Mouse (Mus musculus) hindbrain, embryonic 14.5 days (tissue): ENCODE results near the gene Fabp6. TPM values are rescaled to one million over a fixed set of nuclear protein-coding genes. Genes with fewer than 3 reads are reported as not detected.
A peak's percentile ranks its signal among the peaks of the same experiment; 100 is the strongest.

Experiments used
- ATAC-seq: fragments of 200-750 bp; cut with Nextera tagmentation; 2 replicates; pipeline ENCODE4 v1.8.0; 2017; ENCODE audit warnings: moderate number of reproducible peaks, mild to moderate bottlenecking, moderate TSS enrichment, moderate library complexity; ENCODE audit not compliant: low FRiP score
- DNase-seq: peaks from one replicate; pipeline ENCODE4 v3.0.0-alpha.2; 2015; ENCODE audit warnings: low spot score
- H3K27ac ChIP-seq: fragments of 300-500 bp; sonication (generic); 2 replicates; pipeline ENCODE4 v1.5.1; 2014; ENCODE audit warnings: mild to moderate bottlenecking, moderate library complexity
- H3K27me3 ChIP-seq: fragments of 300-500 bp; sonication (generic); 2 replicates; pipeline ENCODE4 v1.6.1; 2014; ENCODE audit warnings: mild to moderate bottlenecking, low read length, mixed read lengths; ENCODE audit not compliant: control insufficient read depth, insufficient read depth
- H3K36me3 ChIP-seq: fragments of 300-500 bp; sonication (generic); replicated peaks from 2 replicates; pipeline ENCODE4 v1.6.1; 2014; ENCODE audit not compliant: control insufficient read depth, insufficient read depth
- H3K4me1 ChIP-seq: fragments of 300-500 bp; sonication (generic); replicated peaks from 2 replicates; pipeline ENCODE4 v1.6.1; 2014; ENCODE audit warnings: antibody characterized with exemption, low read length, mixed read lengths; ENCODE audit not compliant: control insufficient read depth, insufficient read depth
- H3K4me2 ChIP-seq: fragments of 300-500 bp; sonication (generic); replicated peaks from 2 replicates; pipeline ENCODE4 v1.6.1; 2014; ENCODE audit warnings: mild to moderate bottlenecking, moderate library complexity
- H3K4me3 ChIP-seq: fragments of 300-500 bp; sonication (generic); replicated peaks from 2 replicates; pipeline ENCODE4 v1.5.1; 2014; ENCODE audit warnings: mild to moderate bottlenecking, low read length
- H3K9ac ChIP-seq: fragments of 300-500 bp; sonication (generic); 2 replicates; pipeline ENCODE4 v1.6.1; 2014
- H3K9me3 ChIP-seq: fragments of 300-500 bp; sonication (generic); 2 replicates; pipeline ENCODE4 v1.6.1; 2016; ENCODE audit warnings: low read length; ENCODE audit not compliant: control insufficient read depth
- WGBS: fragments of 180-500 bp; shearing (Covaris S2); extraction: QIAGEN DNeasy Blood & Tissue Kit; methylation state at CpG from one replicate; pipeline ENCODE4 v1.1.7; 2014; 5-methylcytosine and 5-hydroxymethylcytosine counted together
- polyA plus RNA-seq: library from polyadenylated mRNA; unstranded; fragments of >200 nt; fragmentation: Nextera tagmentation; extraction: Ambion mirVana; gene quantifications from 2 replicates; pipeline ENCODE4 v1.2.1, GENCODE M21; 2014

The Fabp6 gene
- polyA plus RNA-seq, 1 experiment from 2014 or later, result not detected

DNA sequence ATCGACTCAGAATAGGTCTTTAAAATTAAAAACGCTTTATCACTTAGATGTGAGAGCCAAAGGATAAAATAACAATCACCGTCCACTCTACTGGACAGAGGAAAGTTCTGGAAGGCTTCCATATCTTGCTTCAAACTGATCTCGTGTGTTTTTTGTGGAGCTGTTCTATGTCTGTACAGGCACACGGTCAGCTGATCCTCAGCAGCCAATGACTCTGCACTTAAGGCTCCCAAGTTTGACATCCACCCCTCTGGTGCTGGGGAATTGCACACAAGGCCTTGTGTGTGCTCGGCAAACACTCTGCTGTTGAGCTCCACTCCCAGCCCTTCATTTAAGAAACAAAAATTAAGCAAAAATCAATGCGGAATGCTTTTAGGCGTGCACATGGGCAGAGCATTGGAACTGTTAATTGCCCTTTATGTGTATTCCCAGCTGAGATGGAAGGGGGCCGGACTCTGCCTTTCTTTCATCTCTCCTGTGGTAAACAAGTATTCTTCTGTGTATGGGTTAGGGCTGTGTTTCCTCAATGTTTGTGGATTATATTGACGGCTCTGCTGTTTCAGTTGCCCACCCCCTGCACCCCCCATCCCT is 37.6 kb downstream of the Fabp6 start:
- H3K9me3 ChIP-seq, result no peaks in the 10 kb centered on the region
- DNase-seq, result no peak
- ATAC-seq, result peak; percentile 47; the same call in 1 of the 2 replicates
- H3K36me3 ChIP-seq, result no peaks in the 10 kb centered on the region; the same call in 1 of the 2 replicates
- 0 out of 2 replicates have a peak overlapping the region, but pooled peaks have one; percentile 6 for H3K27ac ChIP-seq
- no peak overlapping the region for H3K9ac ChIP-seq
- 59% methylated on average over 10 of the region's 10 CpGs for WGBS
- H3K4me2 ChIP-seq, result no peak overlapping the region
- H3K4me1 ChIP-seq, result peaks cover 19% of the 10 kb centered on the region; the same call in 1 of the 2 replicates
- no peak overlapping the region for H3K4me3 ChIP-seq
- H3K27me3 ChIP-seq, result no peaks in the 10 kb centered on the region

DNA sequence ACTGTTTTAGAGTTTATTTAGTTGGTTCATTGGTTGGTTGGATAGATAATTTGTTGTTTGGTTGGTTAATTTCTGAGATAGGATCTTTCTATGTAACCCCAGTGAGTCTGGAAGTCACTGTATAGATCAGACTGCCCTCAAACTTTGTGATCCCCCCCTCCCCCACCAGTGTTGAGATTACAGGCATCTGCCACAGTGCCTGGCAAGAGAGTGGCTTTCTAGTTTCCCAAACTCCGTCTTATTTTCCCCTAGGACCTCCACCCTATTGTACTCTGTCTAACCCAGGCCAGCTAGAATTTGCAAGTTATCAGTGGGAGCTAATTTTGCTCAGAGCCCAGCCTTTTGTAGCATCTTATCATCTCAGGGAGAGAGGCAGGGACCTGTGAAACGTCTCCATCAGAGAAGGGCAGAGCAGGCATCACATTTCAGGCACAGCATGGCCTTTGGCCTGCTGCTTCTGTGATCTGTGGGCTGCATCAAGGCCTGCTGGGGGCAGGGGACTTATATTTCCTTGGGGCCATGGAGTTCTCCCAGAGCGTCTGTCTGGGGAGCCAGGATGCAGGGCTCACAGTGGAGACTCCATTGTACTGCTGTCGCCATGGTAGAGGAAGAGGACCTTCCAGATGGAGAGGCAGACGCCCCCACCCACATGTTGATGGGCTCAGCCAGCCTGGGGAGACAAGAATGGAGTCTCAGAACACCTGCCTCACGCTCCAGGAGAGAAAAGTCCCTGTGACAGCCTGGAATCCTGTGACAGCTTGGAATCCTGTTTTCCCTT is 41.6 kb downstream of the Fabp6 start:
- H3K36me3 ChIP-seq, result peaks cover 12% of the 10 kb centered on the region
- peak overlapping the region; percentile 39; the same call in 1 of the 2 replicates for H3K27ac ChIP-seq
- H3K4me1 ChIP-seq, result 0 out of 2 replicates have a peak, but pooled peaks cover 4% of the 10 kb centered on the region
- no peak overlapping the region for H3K4me2 ChIP-seq
- H3K9ac ChIP-seq, result no peak overlapping the region
- H3K27me3 ChIP-seq, result no peaks in the 10 kb centered on the region
- H3K9me3 ChIP-seq, result no peaks in the 10 kb centered on the region
- H3K4me3 ChIP-seq, result no peak overlapping the region
- 10% methylated on average over 5 of the region's 6 CpGs for WGBS
- ATAC-seq, result peak; percentile 66; the same call in 1 of the 2 replicates
- no peak for DNase-seq

DNA sequence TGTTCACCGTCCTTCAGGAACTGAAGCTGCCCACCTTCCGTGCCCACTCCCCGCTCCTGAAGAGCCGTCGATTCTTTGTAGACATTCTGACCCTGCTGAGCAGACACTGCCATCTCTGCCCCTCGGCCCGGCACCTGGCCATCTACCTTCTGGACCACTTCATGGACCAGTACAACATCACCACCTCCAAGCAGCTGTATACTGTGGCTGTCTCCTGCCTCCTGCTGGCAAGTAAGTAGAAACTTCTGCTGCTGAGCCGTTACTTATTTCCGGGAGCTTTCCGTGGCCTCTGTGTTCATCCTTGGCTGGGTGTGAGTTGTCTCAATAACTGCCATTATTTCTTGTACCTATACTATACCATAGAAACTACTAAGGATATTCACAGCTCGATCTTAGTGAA is 44.8 kb downstream of the Fabp6 start:
- Histone ChIP-seq H3K4me1 (0 out of 2 replicates have a peak, but pooled peaks cover 4% of the 10 kb centered on the region), H3K36me3 (peaks cover 12% of the 10 kb centered on the region), H3K4me2 (no peak overlapping the region), H3K4me3 (no peak overlapping the region), H3K27me3 (no peaks in the 10 kb centered on the region), H3K9ac (no peak overlapping the region), H3K9me3 (no peaks in the 10 kb centered on the region), H3K27ac (no peak overlapping the region)
- no peak for ATAC-seq
- 95% methylated on average over 11 of the region's 11 CpGs for WGBS
- DNase-seq, result no peak

DNA sequence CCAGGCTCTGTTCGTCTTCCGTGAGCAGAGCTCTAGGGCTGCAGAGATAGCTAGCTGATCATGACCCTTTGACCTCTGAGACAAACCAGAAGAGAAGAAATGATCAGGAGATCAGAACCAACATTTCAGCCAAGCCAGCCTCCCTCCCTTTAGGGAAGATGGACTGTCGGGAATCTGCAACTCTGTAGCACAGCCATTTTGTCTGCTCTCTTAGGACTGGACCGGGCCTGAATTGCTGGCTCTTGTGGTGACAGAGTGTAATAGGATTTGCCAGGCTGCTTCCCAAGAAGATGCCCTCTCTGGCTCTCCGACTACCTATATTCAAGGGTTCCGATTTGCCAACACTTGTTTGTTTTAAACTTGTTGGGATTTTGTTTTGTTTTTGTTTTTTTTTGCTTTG is 48.7 kb downstream of the Fabp6 start:
- WGBS, result 72% methylated on average over 6 of the region's 6 CpGs
- Histone ChIP-seq H3K27me3 (no peaks in the 10 kb centered on the region), H3K9ac (no peak overlapping the region), H3K4me3 (no peak overlapping the region), H3K9me3 (no peaks in the 10 kb centered on the region), H3K36me3 (peaks cover 5% of the 10 kb centered on the region; the same call in 1 of the 2 replicates), H3K4me1 (peaks cover 12% of the 10 kb centered on the region), H3K27ac (no peak overlapping the region), H3K4me2 (no peak overlapping the region)
- no peak for ATAC-seq
- DNase-seq, result no peak

DNA sequence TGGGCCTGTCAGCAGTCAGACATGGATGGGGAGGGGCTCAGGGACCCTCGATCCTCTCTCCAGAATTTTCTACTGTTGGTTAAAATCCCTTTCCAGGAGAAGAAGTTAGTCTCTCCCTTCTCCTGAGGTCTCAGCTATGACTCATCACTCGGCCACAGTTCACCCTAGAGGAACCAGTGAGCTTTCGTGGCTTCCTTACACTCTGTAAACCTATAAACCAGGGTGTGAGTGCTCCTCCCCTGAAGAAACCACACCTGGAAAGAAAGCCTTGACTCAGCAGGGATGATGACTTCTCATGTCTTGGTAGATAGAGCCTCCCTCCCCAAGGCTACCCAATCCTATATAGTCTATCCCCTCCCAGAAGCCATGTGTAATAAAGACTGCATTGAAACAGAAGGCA is 49.6 kb downstream of the Fabp6 start:
- no peaks in the 10 kb centered on the region for H3K9me3 ChIP-seq
- H3K4me3 ChIP-seq, result no peak overlapping the region
- 91% methylated on average over 3 of the region's 3 CpGs for WGBS
- H3K9ac ChIP-seq, result no peak overlapping the region
- DNase-seq (no peak), ATAC-seq (no peak)
- H3K4me1 ChIP-seq, result peaks cover 12% of the 10 kb centered on the region
- no peak overlapping the region for H3K27ac ChIP-seq
- no peak overlapping the region for H3K4me2 ChIP-seq
- no peaks in the 10 kb centered on the region for H3K27me3 ChIP-seq
- no peaks in the 10 kb centered on the region for H3K36me3 ChIP-seq

DNA sequence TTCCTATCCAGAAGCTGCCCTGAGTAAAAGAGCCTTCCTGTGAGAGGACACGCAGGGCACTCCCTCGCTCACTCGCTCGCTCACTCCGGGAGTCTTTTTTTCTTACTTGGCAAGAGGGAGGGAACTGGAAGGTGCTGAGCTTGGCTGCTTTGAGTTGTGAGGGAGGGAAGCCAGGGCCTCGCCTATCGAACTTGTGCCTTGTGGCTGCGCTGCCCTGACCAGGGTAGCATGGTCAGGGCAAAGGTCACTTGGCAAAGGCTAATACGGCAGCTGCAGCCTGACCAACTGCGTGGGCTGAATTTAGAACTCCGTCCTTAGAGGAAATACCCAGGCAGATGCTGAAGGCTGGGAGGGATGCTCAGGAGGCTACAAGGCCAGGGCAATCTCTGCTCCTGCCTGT is 51.6 kb downstream of the Fabp6 start:
- H3K4me1 ChIP-seq, result peaks cover 12% of the 10 kb centered on the region
- ATAC-seq, result no peak
- no peak overlapping the region for H3K27ac ChIP-seq
- no peak overlapping the region for H3K4me3 ChIP-seq
- H3K27me3 ChIP-seq, result no peaks in the 10 kb centered on the region
- H3K9me3 ChIP-seq, result no peaks in the 10 kb centered on the region
- 46% methylated on average over 11 of the region's 11 CpGs for WGBS
- H3K36me3 ChIP-seq, result no peaks in the 10 kb centered on the region
- no peak overlapping the region for H3K4me2 ChIP-seq
- DNase-seq, result no peak
- no peak overlapping the region for H3K9ac ChIP-seq

DNA sequence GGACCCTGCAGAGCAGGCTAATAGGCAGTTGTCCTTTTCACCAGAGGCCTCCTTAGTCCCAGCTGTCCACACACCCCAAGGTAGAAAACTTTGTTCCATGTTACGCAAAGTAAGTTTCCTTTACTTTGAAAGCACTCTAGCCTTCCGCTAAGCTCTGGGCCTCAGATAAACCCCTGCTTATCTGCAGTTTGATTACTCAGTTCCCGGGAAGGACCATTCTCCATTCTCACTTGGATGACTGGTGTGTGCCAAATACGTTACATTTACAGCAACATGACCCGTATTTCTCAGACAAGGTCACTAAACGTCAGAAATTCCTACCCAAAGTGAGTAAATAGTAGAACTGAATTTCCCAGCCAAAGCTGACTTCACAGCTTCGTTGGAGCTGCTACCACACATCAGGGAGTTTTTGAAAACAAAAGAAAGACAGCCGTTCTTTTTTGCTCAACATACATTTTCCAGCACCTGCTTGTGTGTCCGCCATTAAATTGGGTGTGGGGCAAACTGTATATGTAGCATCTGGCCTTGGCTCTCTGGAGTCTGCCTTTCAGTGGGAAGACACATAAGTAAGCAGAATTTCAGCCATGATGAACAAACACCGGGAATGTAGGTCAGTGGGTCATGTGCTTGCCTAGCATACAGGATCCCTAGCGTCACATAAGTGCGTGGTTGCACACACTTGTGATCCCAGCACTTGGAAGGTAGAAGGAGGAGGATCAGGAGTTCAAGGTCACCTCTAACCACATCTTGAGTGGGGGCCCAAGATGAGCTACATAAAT is 52.5 kb downstream of the Fabp6 start:
- Histone ChIP-seq H3K4me1 (peaks cover 12% of the 10 kb centered on the region), H3K4me3 (no peak overlapping the region), H3K9me3 (no peaks in the 10 kb centered on the region), H3K4me2 (no peak overlapping the region), H3K9ac (no peak overlapping the region), H3K27me3 (no peaks in the 10 kb centered on the region), H3K27ac (peak overlapping the region; percentile 4; the same call in 1 of the 2 replicates), H3K36me3 (no peaks in the 10 kb centered on the region)
- no peak for DNase-seq
- ATAC-seq, result no peak
- WGBS, result 70% methylated on average over 12 of the region's 12 CpGs

DNA sequence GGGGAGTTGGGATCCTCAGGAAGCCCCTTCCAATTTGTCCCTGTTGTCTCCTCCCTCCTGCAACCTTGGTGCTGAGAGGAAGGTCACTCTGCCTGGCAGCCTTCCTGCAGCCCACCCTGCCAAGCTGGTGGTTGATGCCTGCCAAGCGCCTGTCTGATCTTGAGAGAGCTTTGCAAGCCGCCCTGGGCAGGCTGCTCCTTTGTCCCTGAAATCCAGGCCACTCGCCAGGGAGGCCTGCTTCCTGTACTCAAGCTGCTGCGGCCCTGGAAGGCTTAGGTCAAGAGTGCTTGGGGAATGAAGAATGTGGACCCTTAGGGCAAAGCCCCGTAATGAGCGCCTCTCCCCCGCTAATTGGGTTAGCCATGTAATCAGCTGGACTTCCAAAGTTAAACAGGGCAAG is 53.2 kb downstream of the Fabp6 start:
- Histone ChIP-seq H3K9ac (no peak overlapping the region), H3K36me3 (no peaks in the 10 kb centered on the region), H3K9me3 (no peaks in the 10 kb centered on the region), H3K27ac (peak overlapping the region; percentile 28; the same call in 1 of the 2 replicates), H3K4me3 (no peak overlapping the region), H3K4me2 (no peak overlapping the region), H3K4me1 (peaks cover 12% of the 10 kb centered on the region), H3K27me3 (no peaks in the 10 kb centered on the region)
- ATAC-seq (peak; percentile 82; the same call in 1 of the 2 replicates), DNase-seq (peak; percentile 68)
- 25% methylated on average over 7 of the region's 7 CpGs for WGBS

DNA sequence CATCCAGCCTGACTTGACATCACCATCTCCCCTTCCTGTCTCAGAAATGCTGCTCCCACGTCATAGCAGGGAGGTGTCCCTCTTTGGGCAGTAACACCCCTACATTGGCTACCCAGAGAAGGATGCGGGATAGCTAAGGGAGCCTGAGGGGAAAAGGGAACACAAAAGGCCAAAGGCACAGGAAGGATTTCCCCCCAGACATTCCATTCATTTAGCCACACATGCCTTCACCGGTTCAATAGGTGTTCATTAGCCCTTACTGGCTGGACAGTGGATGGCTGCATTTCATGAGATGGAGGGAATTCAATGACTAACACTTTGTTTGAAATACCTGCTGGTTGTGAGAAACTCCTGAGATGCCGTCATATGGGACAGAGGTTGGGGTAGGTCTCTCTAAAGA is 54.7 kb downstream of the Fabp6 start:
- no peak overlapping the region for H3K9ac ChIP-seq
- WGBS, result 60% methylated on average over 4 of the region's 4 CpGs
- H3K4me2 ChIP-seq, result no peak overlapping the region
- no peaks in the 10 kb centered on the region for H3K9me3 ChIP-seq
- H3K4me3 ChIP-seq, result no peak overlapping the region
- no peaks in the 10 kb centered on the region for H3K27me3 ChIP-seq
- H3K4me1 ChIP-seq, result peaks cover 12% of the 10 kb centered on the region
- H3K27ac ChIP-seq, result no peak overlapping the region
- DNase-seq (no peak), ATAC-seq (no peak)
- H3K36me3 ChIP-seq, result no peaks in the 10 kb centered on the region
